Mouse (Mus musculus) heart, embryonic 10.5 days (tissue): ENCODE data around the gene Smarca2. TPM values are rescaled to one million over a fixed set of nuclear protein-coding genes. Genes with fewer than 3 reads are reported as not detected.
A peak's percentile ranks its signal among the peaks of the same experiment; 100 is the strongest.

Experiments used
- DNase-seq: peaks from one replicate; pipeline ENCODE4 v3.0.0-alpha.2; 2017; ENCODE audit warnings: low spot score
- H3K27ac ChIP-seq: fragments of 300-500 bp; sonication (generic); 2 replicates; pipeline ENCODE4 v1.5.1; 2016; ENCODE audit warnings: mild to moderate bottlenecking
- H3K27me3 ChIP-seq: fragments of 300-500 bp; sonication (generic); 2 replicates; pipeline ENCODE4 v1.6.1; 2016; ENCODE audit warnings: mild to moderate bottlenecking; ENCODE audit not compliant: poor library complexity, insufficient read depth, severe bottlenecking
- H3K36me3 ChIP-seq: fragments of 300-500 bp; sonication (generic); 2 replicates; pipeline ENCODE4 v1.6.1; 2016; ENCODE audit warnings: mild to moderate bottlenecking, moderate library complexity
- H3K4me1 ChIP-seq: fragments of 300-500 bp; sonication (generic); 2 replicates; pipeline ENCODE4 v1.6.1; 2016; ENCODE audit warnings: mild to moderate bottlenecking
- H3K4me3 ChIP-seq: fragments of 300-500 bp; sonication (generic); 2 replicates; pipeline ENCODE4 v1.5.1; 2016; ENCODE audit warnings: mild to moderate bottlenecking, moderate library complexity
- H3K9me3 ChIP-seq: fragments of 300-500 bp; sonication (generic); 2 replicates; pipeline ENCODE4 v1.6.1; 2016; ENCODE audit warnings: mild to moderate bottlenecking, moderate library complexity
- WGBS: fragments of 180-500 bp; shearing (Covaris S2); methylation state at CpG from one replicate; pipeline ENCODE4 v1.1.7; 2016; 5-methylcytosine and 5-hydroxymethylcytosine counted together
- polyA plus RNA-seq: library from polyadenylated mRNA; unstranded; fragments of >200 nt; fragmentation: Nextera tagmentation; extraction: Ambion mirVana; gene quantifications from 2 replicates; pipeline ENCODE4 v1.2.1, GENCODE M21; 2016

Gene Smarca2
- 22.8 and 26.2 TPM in 2 replicates for polyA plus RNA-seq

DNA sequence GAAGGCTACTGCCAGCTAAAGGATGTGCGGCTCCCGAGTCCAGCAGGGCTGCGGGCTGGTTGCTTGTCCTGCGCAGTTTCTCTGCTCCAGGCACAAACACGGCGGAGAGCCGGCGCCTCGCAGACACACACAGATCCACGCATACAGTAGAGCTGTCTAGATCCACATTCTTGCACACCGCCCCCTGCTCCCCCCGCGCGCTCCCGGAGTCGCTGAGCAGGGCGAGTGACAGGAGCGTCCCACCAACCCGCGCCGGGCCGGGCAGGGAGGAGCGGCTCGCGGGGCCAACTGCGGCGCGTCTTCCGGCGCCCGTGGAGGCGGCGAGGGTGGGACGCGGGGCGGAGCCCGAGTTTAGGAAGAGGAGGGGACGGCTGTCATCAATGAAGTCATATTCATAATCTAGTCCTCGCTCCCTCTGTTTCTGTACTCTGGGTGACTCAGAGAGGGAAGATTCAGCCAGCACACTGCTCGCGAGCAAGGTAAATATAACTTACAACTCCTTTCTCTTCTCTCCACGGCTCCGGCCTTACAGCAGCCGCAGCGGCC, at the start of gene Smarca2:
Smarca2 (plus strand) TSS at position 296 of the 546 bp plus-strand sequence.
- 0 out of 2 replicates have a peak, but pooled peaks cover 11% of the 10 kb centered on the region for H3K4me1 ChIP-seq
- under 1% methylated on average over 45 of the region's 45 CpGs for WGBS

DNA sequence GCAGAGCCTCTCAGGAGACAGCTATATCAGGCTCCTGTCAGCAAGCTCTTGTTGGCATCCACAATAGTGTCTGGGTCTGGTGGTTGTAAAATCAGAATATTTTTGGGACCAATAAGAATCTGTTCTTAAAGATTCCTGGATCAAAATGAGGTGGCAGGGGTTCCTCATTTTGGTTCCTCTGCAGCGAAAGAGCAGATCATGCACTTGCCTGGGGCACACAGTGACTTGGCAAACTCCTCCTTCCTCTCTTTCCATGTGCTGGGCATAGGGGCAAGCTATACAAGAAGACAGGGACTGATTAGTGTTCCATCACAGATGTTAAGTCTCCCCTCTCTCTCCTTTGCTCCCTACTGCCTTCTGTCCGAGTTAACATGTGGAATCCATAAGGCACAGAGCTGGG, 40.0 kb upstream of the Smarca2 start:
- Histone ChIP-seq H3K4me1 (0 out of 2 replicates have a peak, but pooled peaks cover 4% of the 10 kb centered on the region), H3K9me3 (no peaks in the 10 kb centered on the region), H3K27me3 (no peaks in the 10 kb centered on the region), H3K4me3 (no peak overlapping the region), H3K36me3 (no peaks in the 10 kb centered on the region), H3K27ac (no peak overlapping the region)
- no peak for DNase-seq
- WGBS, result 62% methylated on average over 2 of the region's 2 CpGs

More for the DNA sequence above, at the start of gene Smarca2:
- Histone ChIP-seq H3K36me3 (no peaks in the 10 kb centered on the region), H3K27me3 (peaks cover 20% of the 10 kb centered on the region; the same call in 1 of the 2 replicates), H3K27ac (peak within 1 kb of the TSS; percentile 88), H3K4me3 (peak within 1 kb of the TSS; percentile 82), H3K9me3 (no peaks in the 10 kb centered on the region)
- peak; percentile 96 for DNase-seq

DNA sequence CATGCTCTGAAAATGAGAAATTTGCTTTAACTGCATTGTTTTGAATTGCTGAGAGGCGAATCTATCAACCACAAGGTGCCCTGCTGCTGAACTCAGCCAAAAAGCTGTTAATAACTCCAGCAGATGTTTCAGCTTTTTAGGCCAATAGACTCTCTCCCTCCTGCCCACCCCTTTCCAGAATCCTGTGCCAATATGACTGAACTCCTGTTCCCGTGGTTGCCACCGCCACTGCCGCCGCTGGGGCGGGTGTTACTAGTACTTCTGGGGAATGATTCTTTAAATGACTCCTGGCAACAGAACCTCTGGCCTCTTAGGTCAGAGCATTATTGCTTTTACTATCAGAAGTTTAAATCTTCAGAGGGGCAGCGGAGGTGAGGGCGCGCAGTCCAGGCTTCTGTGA, 38.7 kb upstream of the Smarca2 start:
- Histone ChIP-seq H3K36me3 (no peaks in the 10 kb centered on the region), H3K4me1 (0 out of 2 replicates have a peak, but pooled peaks cover 4% of the 10 kb centered on the region), H3K9me3 (no peaks in the 10 kb centered on the region), H3K27ac (no peak overlapping the region), H3K4me3 (no peak overlapping the region), H3K27me3 (no peaks in the 10 kb centered on the region)
- WGBS, result 89% methylated on average over 9 of the region's 9 CpGs
- DNase-seq, result no peak

DNA sequence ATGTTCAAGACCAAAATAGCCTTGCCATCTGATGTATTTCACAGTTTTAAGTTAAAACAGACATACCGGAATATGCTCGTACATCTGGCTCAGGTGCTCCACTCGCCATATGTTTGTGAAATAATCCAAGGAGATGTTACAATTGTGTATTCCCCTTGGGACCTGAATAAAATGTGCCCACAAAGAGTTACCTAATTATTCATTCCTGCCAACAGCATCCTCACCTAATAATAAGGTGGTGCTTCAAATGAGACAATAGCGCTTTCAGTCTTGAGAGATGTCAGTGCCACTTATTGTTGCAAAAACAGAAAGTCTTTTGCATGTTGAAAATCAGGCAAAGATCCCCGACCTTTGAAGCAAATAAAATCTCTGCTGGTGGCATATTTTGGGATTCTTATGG, 36.6 kb upstream of the Smarca2 start:
- no peaks in the 10 kb centered on the region for H3K9me3 ChIP-seq
- no peaks in the 10 kb centered on the region for H3K36me3 ChIP-seq
- H3K27me3 ChIP-seq, result no peaks in the 10 kb centered on the region
- 0 out of 2 replicates have a peak, but pooled peaks cover 4% of the 10 kb centered on the region for H3K4me1 ChIP-seq
- no peak overlapping the region for H3K4me3 ChIP-seq
- DNase-seq, result no peak
- H3K27ac ChIP-seq, result no peak overlapping the region
- WGBS, result 87% methylated on average over 5 of the region's 5 CpGs

DNA sequence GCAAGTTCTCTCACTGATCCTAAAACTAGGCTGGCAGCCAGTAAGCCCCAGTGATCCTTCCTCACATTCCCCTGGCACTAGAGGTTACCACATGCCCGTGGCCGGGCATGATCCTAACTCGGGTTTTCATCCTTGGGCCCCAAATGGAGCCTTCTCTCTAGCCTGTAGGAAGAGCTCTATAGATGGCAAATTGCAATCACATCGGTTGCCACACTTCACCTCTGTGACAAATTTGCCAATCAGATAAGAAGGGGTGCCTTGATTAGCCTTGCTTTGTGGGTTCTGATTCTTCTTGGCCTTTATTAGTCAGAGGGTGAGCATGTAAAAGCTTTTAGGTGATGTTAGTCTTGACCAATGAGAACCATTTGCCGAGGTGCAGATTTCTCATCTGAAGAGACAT, 35.9 kb upstream of the Smarca2 start:
- Histone ChIP-seq H3K4me1 (0 out of 2 replicates have a peak, but pooled peaks cover 4% of the 10 kb centered on the region), H3K4me3 (no peak overlapping the region), H3K27me3 (no peaks in the 10 kb centered on the region), H3K27ac (no peak overlapping the region), H3K9me3 (no peaks in the 10 kb centered on the region), H3K36me3 (no peaks in the 10 kb centered on the region)
- 84% methylated on average over 5 of the region's 5 CpGs for WGBS
- DNase-seq, result no peak

DNA sequence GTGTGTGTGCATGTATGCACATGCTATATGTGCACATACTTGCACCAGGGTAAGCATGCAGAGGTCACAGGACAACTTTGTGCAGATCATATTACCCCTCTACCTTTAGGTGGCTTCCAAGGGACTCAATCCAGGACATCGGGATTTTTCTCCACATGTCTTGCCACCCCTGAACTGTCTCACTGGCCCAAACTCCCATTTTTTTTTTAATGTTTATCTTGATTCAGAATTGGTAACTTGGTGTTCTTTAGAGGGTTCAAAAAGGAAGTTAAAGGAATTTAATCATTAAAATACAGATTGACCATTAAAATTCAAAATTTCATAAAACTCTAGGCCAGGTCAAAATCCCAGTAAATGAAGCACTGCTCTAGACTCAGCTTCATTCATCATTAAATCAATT, 35.4 kb upstream of the Smarca2 start:
- WGBS, result 82% methylated on average over 1 of the region's 1 CpGs
- DNase-seq, result no peak
- no peaks in the 10 kb centered on the region for H3K9me3 ChIP-seq
- H3K36me3 ChIP-seq, result no peaks in the 10 kb centered on the region
- H3K27me3 ChIP-seq, result no peaks in the 10 kb centered on the region
- H3K4me1 ChIP-seq, result 0 out of 2 replicates have a peak, but pooled peaks cover 4% of the 10 kb centered on the region
- no peak overlapping the region for H3K4me3 ChIP-seq
- H3K27ac ChIP-seq, result no peak overlapping the region

DNA sequence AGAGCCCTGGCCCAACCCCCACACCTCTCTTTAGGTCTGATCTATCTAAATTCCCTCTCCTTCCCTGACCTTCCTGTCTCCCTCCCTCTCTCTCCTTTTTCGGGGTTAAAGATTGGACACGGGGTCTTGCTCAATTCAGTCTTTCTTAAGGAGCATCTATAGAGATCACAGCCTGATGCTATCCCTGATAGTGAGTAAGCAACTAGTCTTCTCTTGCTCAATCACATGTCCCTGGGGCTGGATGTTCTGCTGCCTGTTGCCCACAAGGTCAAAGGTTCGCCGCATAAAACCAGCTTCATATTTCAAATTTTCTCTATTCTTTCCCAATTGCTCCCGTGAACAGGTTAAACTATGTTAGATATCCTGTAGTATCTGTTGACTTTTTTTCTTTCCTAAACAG, 25.2 kb upstream of the Smarca2 start:
- no peak for DNase-seq
- no peaks in the 10 kb centered on the region for H3K27me3 ChIP-seq
- H3K9me3 ChIP-seq, result no peaks in the 10 kb centered on the region
- H3K27ac ChIP-seq, result no peak overlapping the region
- WGBS, result 85% methylated on average over 5 of the region's 5 CpGs
- H3K4me1 ChIP-seq, result no peaks in the 10 kb centered on the region
- no peak overlapping the region for H3K4me3 ChIP-seq
- no peaks in the 10 kb centered on the region for H3K36me3 ChIP-seq

DNA sequence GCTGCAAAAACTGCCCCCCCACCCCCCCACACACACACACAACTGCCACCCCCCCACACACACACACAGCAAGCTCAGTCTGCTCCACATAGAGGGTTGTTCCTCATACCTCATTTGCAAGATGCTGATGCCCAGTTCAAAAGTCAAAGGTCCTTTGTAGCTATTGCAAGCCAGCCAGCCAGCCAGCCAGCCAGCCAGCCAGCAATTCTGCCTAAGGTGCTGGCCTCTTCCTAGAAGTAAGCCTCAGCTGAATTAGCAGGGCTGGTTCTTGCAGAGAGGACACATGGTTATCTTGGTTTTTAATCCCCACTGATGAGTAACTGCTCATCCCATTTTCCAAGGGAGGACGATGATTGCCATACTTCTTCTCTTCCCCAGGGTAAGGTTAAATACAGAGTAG, 24.8 kb upstream of the Smarca2 start:
- Histone ChIP-seq H3K36me3 (no peaks in the 10 kb centered on the region), H3K4me3 (no peak overlapping the region), H3K27me3 (no peaks in the 10 kb centered on the region), H3K27ac (no peak overlapping the region), H3K4me1 (no peaks in the 10 kb centered on the region), H3K9me3 (no peaks in the 10 kb centered on the region)
- WGBS, result 75% methylated on average over 1 of the region's 1 CpGs
- no peak for DNase-seq

DNA sequence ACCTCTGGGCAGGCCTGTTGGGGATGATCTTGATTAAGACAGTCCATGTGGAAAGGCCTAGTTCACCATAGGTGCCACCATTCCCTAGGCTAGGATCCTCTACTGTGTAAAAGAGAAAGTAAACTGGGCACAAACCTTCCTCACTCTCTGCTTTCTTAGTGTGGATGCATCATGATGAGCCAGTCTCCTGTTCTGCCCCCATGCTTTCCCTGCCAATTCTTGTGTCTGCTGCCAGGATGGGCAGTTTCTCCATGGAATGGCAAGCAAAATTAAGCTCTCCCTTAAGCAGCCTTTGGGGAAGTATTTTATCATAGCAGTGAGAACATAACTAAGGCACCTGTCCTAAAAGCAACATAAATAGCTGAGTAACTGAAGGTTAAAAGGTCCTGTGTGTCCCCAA, 10.2 kb upstream of the Smarca2 start:
- Histone ChIP-seq H3K27ac (no peak overlapping the region), H3K4me1 (no peaks in the 10 kb centered on the region), H3K27me3 (no peaks in the 10 kb centered on the region), H3K36me3 (no peaks in the 10 kb centered on the region), H3K4me3 (no peak overlapping the region), H3K9me3 (no peaks in the 10 kb centered on the region)
- DNase-seq, result no peak

DNA sequence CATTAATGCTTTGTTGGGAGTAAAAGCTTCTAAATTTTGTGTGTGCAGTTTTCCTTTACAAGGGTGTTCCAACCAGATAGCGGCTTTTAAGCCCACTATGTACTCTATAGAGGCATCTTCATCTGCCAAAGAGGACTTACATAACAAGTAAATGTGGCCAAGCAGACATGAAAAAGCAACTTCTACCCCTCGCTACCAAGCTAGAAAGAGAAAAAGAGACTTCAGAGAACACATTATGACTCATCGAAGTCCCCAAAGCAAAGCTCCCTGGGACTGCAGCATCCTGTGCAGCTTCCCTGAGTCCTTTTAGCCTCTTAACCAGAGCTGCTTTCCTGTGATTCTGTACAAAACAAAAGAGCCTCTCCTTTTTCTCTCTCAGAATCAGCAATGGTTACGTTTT, 3.4 kb upstream of the Smarca2 start:
- WGBS, result 64% methylated on average over 4 of the region's 4 CpGs
- no peaks in the 10 kb centered on the region for H3K9me3 ChIP-seq
- no peak overlapping the region for H3K4me3 ChIP-seq
- no peaks in the 10 kb centered on the region for H3K27me3 ChIP-seq
- DNase-seq, result no peak
- no peak overlapping the region for H3K27ac ChIP-seq
- no peaks in the 10 kb centered on the region for H3K36me3 ChIP-seq
- 0 out of 2 replicates have a peak, but pooled peaks cover 3% of the 10 kb centered on the region for H3K4me1 ChIP-seq

DNA sequence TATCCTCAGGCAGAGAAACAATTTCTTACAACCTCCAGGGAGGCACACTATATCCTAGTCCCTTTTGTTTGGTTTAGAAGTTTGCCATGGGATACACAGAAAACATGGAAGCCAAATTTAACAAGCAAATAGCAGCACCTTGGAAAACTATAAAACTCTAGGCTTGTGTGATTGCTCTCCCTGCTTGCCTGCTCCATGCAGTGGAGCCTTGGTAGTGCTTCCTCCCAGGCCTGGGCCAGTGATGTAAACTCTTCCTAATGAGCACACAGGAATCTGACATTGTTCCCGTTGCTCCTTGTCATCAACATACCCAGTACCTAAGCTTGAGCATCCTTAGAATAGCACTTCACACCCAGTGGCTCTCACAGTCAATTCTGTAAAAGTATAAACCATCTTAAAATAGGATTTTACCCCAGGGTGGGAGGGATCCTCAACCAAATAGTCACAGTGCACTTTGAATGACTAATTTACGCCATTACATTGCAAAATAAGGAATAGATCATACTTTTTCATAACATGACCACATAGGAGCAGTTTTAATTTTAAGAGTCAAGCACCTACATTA, 1.5 kb upstream of the Smarca2 start:
- Histone ChIP-seq H3K36me3 (no peaks in the 10 kb centered on the region), H3K4me3 (no peak overlapping the region), H3K4me1 (0 out of 2 replicates have a peak, but pooled peaks cover 9% of the 10 kb centered on the region), H3K9me3 (no peaks in the 10 kb centered on the region), H3K27ac (no peak overlapping the region), H3K27me3 (peaks cover 8% of the 10 kb centered on the region; the same call in 1 of the 2 replicates)
- DNase-seq, result no peak
- WGBS, result 50% methylated on average over 2 of the region's 2 CpGs

DNA sequence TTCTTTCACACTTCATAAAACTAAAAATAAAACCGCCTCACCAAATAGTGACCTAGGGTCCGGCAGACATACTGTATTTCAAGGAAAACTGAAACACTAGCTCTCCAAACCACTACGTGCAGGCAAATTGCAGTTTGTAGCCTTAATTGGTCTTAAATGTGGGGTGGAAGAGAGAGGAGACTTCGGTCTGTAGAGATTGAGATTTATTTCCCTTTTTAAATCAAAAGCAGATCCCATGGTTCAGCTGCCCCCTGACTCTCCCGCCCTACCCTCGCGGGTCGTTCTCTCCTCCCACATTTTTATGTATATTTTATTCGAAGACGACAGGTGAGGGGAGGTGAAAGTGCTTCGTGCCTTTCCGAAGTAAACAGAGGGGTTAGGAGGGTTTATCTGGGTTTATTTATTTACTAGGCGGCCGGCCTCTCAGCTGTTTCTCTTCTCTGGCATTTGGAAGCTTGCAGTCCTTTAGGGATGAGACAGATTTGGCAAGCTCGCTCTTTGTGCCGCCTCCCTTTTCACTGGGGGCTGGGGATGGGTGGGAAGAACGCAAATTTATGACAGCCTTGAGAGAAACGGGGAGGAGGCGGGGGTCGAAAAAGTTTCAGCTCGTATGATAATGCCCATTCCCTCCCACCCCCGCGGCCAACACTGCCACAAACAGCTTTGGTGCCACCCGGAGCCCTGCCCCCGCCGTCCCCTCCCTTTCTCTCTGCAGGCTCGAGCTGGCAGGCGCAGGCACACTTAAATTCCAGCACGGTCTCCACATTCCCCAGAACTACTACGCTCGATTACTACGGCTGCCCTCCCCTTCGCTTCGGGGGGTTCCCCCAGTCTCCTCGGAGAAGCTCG, 720 bp upstream of the Smarca2 start:
- H3K9me3 ChIP-seq, result no peaks in the 10 kb centered on the region
- no peak for DNase-seq
- H3K27ac ChIP-seq, result peak overlapping the region; percentile 88
- peak overlapping the region; percentile 82 for H3K4me3 ChIP-seq
- WGBS, result 2% methylated on average over 36 of the region's 36 CpGs
- no peaks in the 10 kb centered on the region for H3K36me3 ChIP-seq
- peaks cover 15% of the 10 kb centered on the region; the same call in 1 of the 2 replicates for H3K27me3 ChIP-seq
- H3K4me1 ChIP-seq, result 0 out of 2 replicates have a peak, but pooled peaks cover 11% of the 10 kb centered on the region
